Mouse (Mus musculus): ENCODE data around the gene Dok4. TPM values are rescaled to one million over a fixed set of nuclear protein-coding genes. Genes with fewer than 3 reads are reported as not detected.
A peak's percentile ranks its signal among the peaks of the same experiment; 100 is the strongest.
"Not testable (repeated sequence)": the region's sequence is repeated elsewhere in the genome, so short reads cannot be mapped to it uniquely, and the experiment has no call there.

Dok4 gene
- polyA plus RNA-seq, 1 experiment from 2014 or later = 112 TPM

DNA sequence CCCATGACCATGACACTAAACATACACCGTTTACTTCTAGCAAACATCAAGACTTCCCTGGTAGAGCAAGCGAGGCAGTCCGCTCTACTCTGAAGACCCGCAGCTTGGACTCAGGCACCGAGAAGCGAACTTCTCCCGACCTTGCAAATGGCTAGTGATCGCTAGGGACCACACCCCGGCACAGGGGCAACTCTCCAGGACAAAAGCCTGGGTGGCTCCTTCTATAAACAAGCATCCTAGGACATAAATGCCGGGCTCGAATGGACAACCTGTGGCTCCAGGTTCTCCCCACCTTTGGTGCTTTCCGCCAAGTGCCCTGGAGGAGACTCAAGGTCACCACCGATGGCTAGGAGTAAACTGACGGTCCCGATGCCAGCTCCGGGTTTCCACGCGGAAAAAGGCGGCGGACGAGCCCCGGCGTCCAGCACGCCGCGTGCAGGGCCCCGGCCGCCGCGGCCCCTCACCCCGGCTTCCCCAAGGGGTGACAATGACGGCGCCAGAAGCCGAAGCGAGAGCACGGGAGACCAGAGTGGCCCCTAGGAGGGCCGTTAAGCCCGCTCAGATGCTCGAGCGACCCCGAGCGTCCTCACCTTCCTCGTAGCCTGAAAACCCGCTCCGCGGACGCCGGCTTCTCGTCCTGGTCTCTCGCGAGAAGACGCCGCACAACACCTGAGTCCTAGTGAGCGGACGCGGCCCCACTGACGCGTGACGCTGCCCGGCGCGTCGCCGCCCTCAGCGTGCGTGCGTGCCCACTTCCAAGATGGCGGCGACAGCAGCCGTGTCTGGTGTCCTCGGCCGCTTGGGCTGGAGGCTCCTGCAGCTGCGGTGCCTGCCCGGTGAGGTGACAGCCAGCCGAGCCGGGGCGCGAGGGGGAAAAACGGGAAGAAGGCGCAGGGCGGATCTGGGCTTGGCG, 38.2 kb downstream of the Dok4 start, which contains the start of the genes Coq9 and Ciapin1:
Gene Coq9 (plus strand): TSS at position 660 of the 913 bp plus-strand sequence.
Gene Ciapin1 (minus strand): TSS at position 697 of the 913 bp plus-strand sequence.
- Histone ChIP-seq H3K9me3 (replicated peaks; ENCODE audit: control insufficient read depth, low read length, poor library complexity, severe bottlenecking) (no peaks in the 10 kb centered on the region), H3K36me3 (ENCODE audit: control insufficient read depth, insufficient read depth, low read length) (no peaks in the 10 kb centered on the region), H3K27ac (ENCODE audit: low read length) (peak within 1 kb of the TSS; percentile 95), H3K4me2 (ENCODE audit: low read length) (peak within 1 kb of the TSS; percentile 94), H3K27me3 (ENCODE audit: control insufficient read depth, insufficient read depth, low read depth, low read length) (no peaks in the 10 kb centered on the region), H3K9ac (ENCODE audit: low read depth, low read length) (peak within 1 kb of the TSS; percentile 97), H3K4me1 (ENCODE audit: control insufficient read depth, insufficient read depth, low read length) (peaks cover 12% of the 10 kb centered on the region), H3K4me3 (ENCODE audit: low read depth, low read length) (peak within 1 kb of the TSS; percentile 94)
- peak; percentile 98 for ATAC-seq
- under 1% methylated on average over 82 of the region's 82 CpGs for WGBS

DNA sequence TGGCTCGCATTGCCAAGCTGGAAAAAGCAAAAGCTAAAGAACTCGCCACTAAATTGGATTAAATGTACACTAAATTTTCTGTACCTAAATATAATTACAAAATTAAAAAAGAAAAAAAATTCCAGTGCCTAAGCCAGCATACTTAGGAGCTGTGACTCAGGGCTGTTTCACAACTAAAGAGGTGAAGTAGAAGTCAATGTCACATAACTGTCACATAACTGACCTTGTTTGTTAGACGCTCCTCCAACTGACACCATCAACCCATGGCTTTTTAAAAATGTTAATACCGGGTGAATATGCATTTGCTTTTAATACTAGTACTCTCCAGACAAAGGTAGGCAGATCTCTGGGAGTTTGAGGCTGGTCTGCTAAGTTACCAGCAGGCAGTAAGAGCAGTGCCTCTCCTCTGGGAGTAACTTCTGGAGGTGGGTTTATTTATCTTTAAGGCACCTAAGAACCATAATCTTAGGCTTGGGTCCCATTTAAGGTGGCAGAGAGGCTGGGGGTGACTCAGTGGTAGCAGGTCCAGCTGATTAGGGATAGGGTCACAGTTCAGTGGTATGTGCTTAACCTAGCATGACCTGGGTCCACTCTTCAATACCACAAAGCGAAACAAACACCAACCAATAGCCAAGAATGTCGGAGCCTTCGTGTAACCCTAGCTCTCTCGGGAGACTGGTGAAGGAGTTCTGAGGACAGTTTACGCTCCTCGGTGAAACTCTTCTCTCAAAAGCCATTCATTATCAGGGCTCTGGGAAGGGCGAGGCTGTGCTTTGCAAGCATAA, 39.5 kb downstream of the Dok4 start:
- 78% methylated on average over 11 of the region's 11 CpGs for WGBS
- peaks cover 2% of the 10 kb centered on the region for H3K36me3 ChIP-seq (ENCODE audit: control insufficient read depth, insufficient read depth, low read length)
- H3K27me3 ChIP-seq (ENCODE audit: control insufficient read depth, insufficient read depth, low read depth, low read length) = no peaks in the 10 kb centered on the region
- no peak overlapping the region for H3K27ac ChIP-seq (ENCODE audit: low read length)
- H3K4me3 ChIP-seq (ENCODE audit: low read depth, low read length) = peak overlapping the region; percentile 94; the same call in 1 of the 2 replicates
- peak overlapping the region; percentile 94 for H3K4me2 ChIP-seq (ENCODE audit: low read length)
- H3K9ac ChIP-seq (ENCODE audit: low read depth, low read length) = no peak overlapping the region
- H3K4me1 ChIP-seq (ENCODE audit: control insufficient read depth, insufficient read depth, low read length) = peaks cover 12% of the 10 kb centered on the region
- no peaks in the 10 kb centered on the region for H3K9me3 ChIP-seq (replicated peaks; ENCODE audit: control insufficient read depth, low read length, poor library complexity, severe bottlenecking)
- no peak for ATAC-seq

GRCm38 (mm10) chr8:94835751-94836150, 40.4 kb downstream of the Dok4 start:
- H3K4me3 ChIP-seq (ENCODE audit: low read depth, low read length); H3K27me3 ChIP-seq (ENCODE audit: control insufficient read depth, insufficient read depth, low read depth, low read length); H3K27ac ChIP-seq (ENCODE audit: low read length); H3K9me3 ChIP-seq (replicated peaks; ENCODE audit: control insufficient read depth, low read length, poor library complexity, severe bottlenecking); ATAC-seq; H3K4me2 ChIP-seq (ENCODE audit: low read length); H3K36me3 ChIP-seq (ENCODE audit: control insufficient read depth, insufficient read depth, low read length); H3K9ac ChIP-seq (ENCODE audit: low read depth, low read length): not testable (repeated sequence)
- peaks cover 12% of the 10 kb centered on the region for H3K4me1 ChIP-seq (ENCODE audit: control insufficient read depth, insufficient read depth, low read length)
- WGBS = 95% methylated on average over 13 of the region's 13 CpGs

- H3K9me3 ChIP-seq (replicated peaks; ENCODE audit: control insufficient read depth, low read length, poor library complexity, severe bottlenecking); H3K9ac ChIP-seq (ENCODE audit: low read depth, low read length); H3K4me1 ChIP-seq (ENCODE audit: control insufficient read depth, insufficient read depth, low read length); H3K27ac ChIP-seq (ENCODE audit: low read length); H3K27me3 ChIP-seq (ENCODE audit: control insufficient read depth, insufficient read depth, low read depth, low read length); H3K4me3 ChIP-seq (ENCODE audit: low read depth, low read length); H3K4me2 ChIP-seq (ENCODE audit: low read length); ATAC-seq: not testable (repeated sequence)
- peaks cover 13% of the 10 kb centered on the region for H3K36me3 ChIP-seq (ENCODE audit: control insufficient read depth, insufficient read depth, low read length)
- WGBS = 83% methylated on average over 7 of the region's 7 CpGs
Observed at GRCm38 (mm10) chr8:94833901-94834405, 42.2 kb downstream of the Dok4 start.

- Histone ChIP-seq H3K4me3 (ENCODE audit: low read depth, low read length) (no peak overlapping the region), H3K9me3 (replicated peaks; ENCODE audit: control insufficient read depth, low read length, poor library complexity, severe bottlenecking) (no peaks in the 10 kb centered on the region), H3K4me2 (ENCODE audit: low read length) (no peak overlapping the region), H3K27me3 (ENCODE audit: control insufficient read depth, insufficient read depth, low read depth, low read length) (no peaks in the 10 kb centered on the region), H3K9ac (ENCODE audit: low read depth, low read length) (no peak overlapping the region), H3K4me1 (ENCODE audit: control insufficient read depth, insufficient read depth, low read length) (no peaks in the 10 kb centered on the region), H3K27ac (ENCODE audit: low read length) (no peak overlapping the region), H3K36me3 (ENCODE audit: control insufficient read depth, insufficient read depth, low read length) (peaks cover 26% of the 10 kb centered on the region)
- no peak for ATAC-seq
- WGBS = 91% methylated on average over 6 of the region's 6 CpGs
Observed at GRCm38 (mm10) chr8:94828284-94828683, 47.8 kb downstream of the Dok4 start.

GRCm38 (mm10) chr8:94826210-94826609, 49.9 kb downstream of the Dok4 start:
- Histone ChIP-seq H3K27me3 (ENCODE audit: control insufficient read depth, insufficient read depth, low read depth, low read length) (no peaks in the 10 kb centered on the region), H3K9me3 (replicated peaks; ENCODE audit: control insufficient read depth, low read length, poor library complexity, severe bottlenecking) (no peaks in the 10 kb centered on the region), H3K4me1 (ENCODE audit: control insufficient read depth, insufficient read depth, low read length) (no peaks in the 10 kb centered on the region), H3K4me2 (ENCODE audit: low read length) (no peak overlapping the region), H3K36me3 (ENCODE audit: control insufficient read depth, insufficient read depth, low read length) (peaks cover 25% of the 10 kb centered on the region), H3K9ac (ENCODE audit: low read depth, low read length) (no peak overlapping the region), H3K27ac (ENCODE audit: low read length) (no peak overlapping the region), H3K4me3 (ENCODE audit: low read depth, low read length) (no peak overlapping the region)
- ATAC-seq = no peak
- WGBS = 99% methylated on average over 5 of the region's 5 CpGs

- no peaks in the 10 kb centered on the region for H3K9me3 ChIP-seq (replicated peaks; ENCODE audit: control insufficient read depth, low read length, poor library complexity, severe bottlenecking)
- H3K4me1 ChIP-seq (ENCODE audit: control insufficient read depth, insufficient read depth, low read length) = no peaks in the 10 kb centered on the region
- 86% methylated on average over 6 of the region's 6 CpGs for WGBS
- H3K27ac ChIP-seq (ENCODE audit: low read length) = no peak overlapping the region
- peaks cover 21% of the 10 kb centered on the region for H3K36me3 ChIP-seq (ENCODE audit: control insufficient read depth, insufficient read depth, low read length)
- no peaks in the 10 kb centered on the region for H3K27me3 ChIP-seq (ENCODE audit: control insufficient read depth, insufficient read depth, low read depth, low read length)
- no peak for ATAC-seq
- H3K4me3 ChIP-seq (ENCODE audit: low read depth, low read length) = no peak overlapping the region
- H3K4me2 ChIP-seq (ENCODE audit: low read length) = no peak overlapping the region
- no peak overlapping the region for H3K9ac ChIP-seq (ENCODE audit: low read depth, low read length)
Observed at GRCm38 (mm10) chr8:94825170-94825569, 51.0 kb downstream of the Dok4 start.

GRCm38 (mm10) chr8:94822637-94823560, 53.2 kb downstream of the Dok4 start:
- H3K4me1 ChIP-seq (ENCODE audit: control insufficient read depth, insufficient read depth, low read length) = no peaks in the 10 kb centered on the region
- no peaks in the 10 kb centered on the region for H3K9me3 ChIP-seq (replicated peaks; ENCODE audit: control insufficient read depth, low read length, poor library complexity, severe bottlenecking)
- H3K36me3 ChIP-seq (ENCODE audit: control insufficient read depth, insufficient read depth, low read length) = peaks cover 16% of the 10 kb centered on the region
- 82% methylated on average over 23 of the region's 23 CpGs for WGBS
- H3K27ac ChIP-seq (ENCODE audit: low read length) = no peak overlapping the region
- no peak overlapping the region for H3K4me2 ChIP-seq (ENCODE audit: low read length)
- H3K9ac ChIP-seq (ENCODE audit: low read depth, low read length) = no peak overlapping the region
- no peak overlapping the region for H3K4me3 ChIP-seq (ENCODE audit: low read depth, low read length)
- no peaks in the 10 kb centered on the region for H3K27me3 ChIP-seq (ENCODE audit: control insufficient read depth, insufficient read depth, low read depth, low read length)
- ATAC-seq = peak; percentile 50; the same call in 1 of the 2 replicates

Data from midbrain, embryonic 16.5 days (tissue).